Mouse (Mus musculus) cerebellum, adult 11 months (tissue): ENCODE measurements around the gene Heatr5a.

Experiments
- DNase-seq: peaks from one replicate; pipeline ENCODE4 v3.0.0; 2022

Heatr5a gene

GRCm38 (mm10) chr12:51971070-51971664, at the start of gene Heatr5a:
Gene Heatr5a (minus strand): TSS chr12:51971321.
- peak; percentile 86 for DNase-seq

GRCm38 (mm10) chr12:52014494-52015029, 43.4 kb upstream of the Heatr5a start:
- DNase-seq, result no peak

- DNase-seq, result no peak
Measured at GRCm38 (mm10) chr12:52014044-52014443, 42.9 kb upstream of the Heatr5a start.

GRCm38 (mm10) chr12:52013274-52013673, 42.2 kb upstream of the Heatr5a start:
- DNase-seq, result no peak

- DNase-seq, result no peak
Measured at GRCm38 (mm10) chr12:52012159-52012558, 41.0 kb upstream of the Heatr5a start.

- no peak for DNase-seq
Measured at GRCm38 (mm10) chr12:52010630-52010961, 39.5 kb upstream of the Heatr5a start.

GRCm38 (mm10) chr12:52009928-52010629, 39.0 kb upstream of the Heatr5a start:
- DNase-seq, result no peak

GRCm38 (mm10) chr12:52006633-52006994, 35.5 kb upstream of the Heatr5a start:
- DNase-seq, result no peak

GRCm38 (mm10) chr12:52005877-52006632, 34.9 kb upstream of the Heatr5a start, which contains the start of gene Dtd2:
Gene Dtd2 (minus strand): TSS chr12:52006501.
- peak; percentile 93 for DNase-seq

GRCm38 (mm10) chr12:52002746-52003145, 31.6 kb upstream of the Heatr5a start:
- no peak for DNase-seq

- peak; percentile 56 for DNase-seq
Measured at GRCm38 (mm10) chr12:52001544-52001943, 30.4 kb upstream of the Heatr5a start.

- no peak for DNase-seq
Measured at GRCm38 (mm10) chr12:51998366-51998932, 27.3 kb upstream of the Heatr5a start.

GRCm38 (mm10) chr12:51995738-51996536, 24.8 kb upstream of the Heatr5a start:
- no peak for DNase-seq

GRCm38 (mm10) chr12:51990629-51991028, 19.5 kb upstream of the Heatr5a start:
- no peak for DNase-seq

GRCm38 (mm10) chr12:51988536-51988935, 17.4 kb upstream of the Heatr5a start:
- no peak for DNase-seq

- DNase-seq, result no peak
Measured at GRCm38 (mm10) chr12:51985826-51986225, 14.7 kb upstream of the Heatr5a start.

GRCm38 (mm10) chr12:51985163-51985748, 14.1 kb upstream of the Heatr5a start:
- no peak for DNase-seq

- no peak for DNase-seq
Measured at GRCm38 (mm10) chr12:51983625-51984024, 12.5 kb upstream of the Heatr5a start.

- no peak for DNase-seq
Measured at GRCm38 (mm10) chr12:51976531-51976930, 5.4 kb upstream of the Heatr5a start.

- DNase-seq, result no peak
Measured at GRCm38 (mm10) chr12:51974381-51974780, 3.3 kb upstream of the Heatr5a start.

GRCm38 (mm10) chr12:51972269-51973065, 1.3 kb upstream of the Heatr5a start:
- DNase-seq, result no peak
